Mouse (Mus musculus) midbrain, embryonic 14.5 days (tissue): ENCODE data around the gene Wdr45. TPM values are rescaled to one million over a fixed set of nuclear protein-coding genes. Genes with fewer than 3 reads are reported as not detected.
A peak's percentile ranks its signal among the peaks of the same experiment; 100 is the strongest.

ENCODE experiments used
- ATAC-seq: fragments of 200-750 bp; cut with Nextera tagmentation; 2 replicates; pipeline ENCODE4 v1.8.0; 2017; ENCODE audit warnings: moderate number of reproducible peaks, moderate library complexity; ENCODE audit not compliant: low FRiP score, low TSS enrichment
- DNase-seq: peaks from one replicate; pipeline ENCODE4 v3.0.0-alpha.2; 2015
- H3K27ac ChIP-seq: fragments of 300-500 bp; sonication (generic); replicated peaks from 2 replicates; pipeline ENCODE4 v1.5.1; 2014; ENCODE audit warnings: mild to moderate bottlenecking, low read depth, low read length, moderate library complexity
- H3K27me3 ChIP-seq: fragments of 300-500 bp; sonication (generic); 2 replicates; pipeline ENCODE4 v1.6.1; 2014; ENCODE audit warnings: low read length, control low read depth, mixed read lengths; ENCODE audit not compliant: control insufficient read depth, insufficient read depth
- H3K36me3 ChIP-seq: fragments of 300-500 bp; sonication (generic); 2 replicates; pipeline ENCODE4 v1.6.1; 2014; ENCODE audit warnings: low read length, control low read depth; ENCODE audit not compliant: control insufficient read depth, insufficient read depth
- H3K4me1 ChIP-seq: fragments of 300-500 bp; sonication (generic); 2 replicates; pipeline ENCODE4 v1.6.1; 2014; ENCODE audit warnings: mild to moderate bottlenecking, antibody characterized with exemption, low read length, control low read depth; ENCODE audit not compliant: control insufficient read depth, insufficient read depth
- H3K4me2 ChIP-seq: fragments of 300-500 bp; sonication (generic); 2 replicates; pipeline ENCODE4 v1.6.1; 2014; ENCODE audit warnings: mild to moderate bottlenecking, low read length, moderate library complexity
- H3K4me3 ChIP-seq: fragments of 300-500 bp; sonication (generic); replicated peaks from 2 replicates; pipeline ENCODE4 v1.5.1; 2014; ENCODE audit warnings: low read depth, low read length
- H3K9ac ChIP-seq: fragments of 300-500 bp; sonication (generic); replicated peaks from 2 replicates; pipeline ENCODE4 v1.6.1; 2014; ENCODE audit warnings: mild to moderate bottlenecking, low read length, moderate library complexity
- H3K9me3 ChIP-seq: fragments of 300-500 bp; sonication (generic); 2 replicates; pipeline ENCODE4 v1.6.1; 2016; ENCODE audit warnings: low read length, control low read depth, mixed read lengths; ENCODE audit not compliant: control insufficient read depth
- WGBS: fragments of 180-500 bp; shearing (Covaris S2); extraction: QIAGEN DNeasy Blood & Tissue Kit; methylation state at CpG from one replicate; pipeline ENCODE4 v1.1.7; 2014; 5-methylcytosine and 5-hydroxymethylcytosine counted together
- polyA plus RNA-seq: library from polyadenylated mRNA; unstranded; fragments of >200 nt; fragmentation: Nextera tagmentation; extraction: Ambion mirVana; gene quantifications from 2 replicates; pipeline ENCODE4 v1.2.1, GENCODE M21; 2014

Gene Wdr45
- polyA plus RNA-seq, 1 experiment from 2014 or later, result 23.9 TPM

DNA sequence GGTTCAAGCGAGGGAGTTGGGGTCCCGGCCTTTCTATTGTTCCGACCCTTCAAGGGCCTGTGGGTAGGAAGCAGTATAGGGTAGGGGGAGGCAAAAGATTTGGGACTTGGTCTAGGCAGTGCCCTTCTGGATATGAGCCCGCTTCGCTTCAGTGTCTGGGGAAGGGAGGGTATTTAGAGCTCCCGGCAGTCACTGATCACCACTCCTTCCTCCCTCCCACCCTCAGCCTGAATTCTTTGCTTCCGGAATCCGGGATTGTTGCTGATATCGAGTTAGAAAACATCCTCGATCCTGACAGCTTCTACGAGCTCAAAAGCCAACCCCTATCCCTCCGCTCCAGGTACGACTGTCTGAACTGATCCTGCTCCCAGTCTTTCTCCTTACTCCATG is 51.1 kb downstream of the Wdr45 start:
- Histone ChIP-seq H3K4me1 (0 out of 2 replicates have a peak, but pooled peaks cover 6% of the 10 kb centered on the region), H3K4me3 (peak overlapping the region; percentile 55), H3K4me2 (peak overlapping the region; percentile 63), H3K27me3 (no peaks in the 10 kb centered on the region), H3K9ac (0 out of 2 replicates have a peak overlapping the region, but pooled peaks have one; percentile 18), H3K27ac (no peak overlapping the region), H3K36me3 (peaks cover 20% of the 10 kb centered on the region; the same call in 1 of the 2 replicates), H3K9me3 (no peaks in the 10 kb centered on the region)
- WGBS, result 19% methylated on average over 13 of the region's 13 CpGs
- DNase-seq, result peak; percentile 20
- ATAC-seq, result no peak

DNA sequence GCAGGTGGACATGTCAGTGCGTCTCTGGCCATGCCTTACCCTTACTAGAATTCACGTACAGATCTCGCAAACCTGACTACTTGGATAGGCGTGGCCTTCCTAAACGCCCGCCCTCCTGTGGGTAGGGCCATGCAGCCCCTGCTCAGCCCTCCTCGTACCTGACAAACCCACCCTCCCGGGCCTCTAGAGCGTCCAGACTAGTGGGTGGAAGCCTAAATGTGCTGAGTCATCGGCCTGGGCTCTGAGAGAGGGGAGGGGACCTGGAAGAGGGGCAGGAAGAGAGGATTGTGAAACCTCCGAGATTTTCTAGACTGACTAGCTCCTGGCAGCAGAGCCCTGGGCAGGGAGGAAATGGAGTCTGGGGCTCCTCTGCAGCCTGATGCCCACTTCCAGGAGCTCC is 51.6 kb downstream of the Wdr45 start:
- no peaks in the 10 kb centered on the region for H3K27me3 ChIP-seq

DNA sequence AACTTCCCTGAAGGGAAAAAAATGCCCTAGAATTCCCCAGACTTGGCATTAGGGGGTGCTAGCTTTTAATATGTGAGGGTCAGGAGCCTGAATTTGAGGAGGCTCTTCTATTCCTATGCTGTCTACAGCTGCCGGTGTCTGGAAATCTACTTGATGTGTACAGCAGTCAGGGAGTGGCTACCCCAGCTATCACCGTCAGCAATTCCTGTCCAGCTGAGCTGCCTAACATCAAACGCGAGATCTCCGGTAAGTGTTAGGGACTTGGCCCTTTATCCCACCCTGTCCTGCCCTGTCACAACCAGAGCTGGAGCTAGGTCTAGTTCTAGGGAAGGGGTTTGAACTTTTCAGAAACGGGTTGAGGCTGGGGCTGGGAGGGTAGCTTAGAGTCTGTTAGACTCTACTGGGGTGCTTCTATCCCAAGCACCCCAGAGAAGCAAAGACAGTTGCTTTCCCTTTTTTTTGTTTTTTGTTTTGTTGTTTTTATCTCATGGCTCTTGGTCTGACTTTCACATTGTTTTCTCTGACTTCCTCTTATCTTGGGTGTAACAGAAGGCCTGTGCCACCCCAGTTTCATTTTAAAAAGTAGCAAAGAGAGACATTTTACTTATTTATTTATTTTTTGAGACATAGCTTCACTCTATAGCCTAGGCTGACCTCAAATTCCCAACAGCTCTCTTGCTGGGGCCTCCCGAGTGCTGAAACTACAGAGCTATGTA is 55.3 kb downstream of the Wdr45 start:
- H3K27ac ChIP-seq, result no peak overlapping the region
- no peak overlapping the region for H3K9ac ChIP-seq
- WGBS, result 91% methylated on average over 7 of the region's 7 CpGs
- H3K4me1 ChIP-seq, result 0 out of 2 replicates have a peak, but pooled peaks cover 5% of the 10 kb centered on the region
- no peaks in the 10 kb centered on the region for H3K27me3 ChIP-seq
- peaks cover 40% of the 10 kb centered on the region for H3K36me3 ChIP-seq
- DNase-seq (no peak), ATAC-seq (no peak)
- H3K9me3 ChIP-seq, result no peaks in the 10 kb centered on the region
- H3K4me2 ChIP-seq, result no peak overlapping the region
- H3K4me3 ChIP-seq, result no peak overlapping the region

More for the DNA sequence above, 51.6 kb downstream of the Wdr45 start:
- peaks cover 25% of the 10 kb centered on the region for H3K36me3 ChIP-seq
- H3K4me1 ChIP-seq, result 0 out of 2 replicates have a peak, but pooled peaks cover 6% of the 10 kb centered on the region
- peak overlapping the region; percentile 55 for H3K4me3 ChIP-seq
- 20% methylated on average over 11 of the region's 11 CpGs for WGBS
- no peak overlapping the region for H3K27ac ChIP-seq
- peak; percentile 47 for DNase-seq
- ATAC-seq, result no peak
- H3K9me3 ChIP-seq, result no peaks in the 10 kb centered on the region
- 0 out of 2 replicates have a peak overlapping the region, but pooled peaks have one; percentile 18 for H3K9ac ChIP-seq
- peak overlapping the region; percentile 63 for H3K4me2 ChIP-seq

DNA sequence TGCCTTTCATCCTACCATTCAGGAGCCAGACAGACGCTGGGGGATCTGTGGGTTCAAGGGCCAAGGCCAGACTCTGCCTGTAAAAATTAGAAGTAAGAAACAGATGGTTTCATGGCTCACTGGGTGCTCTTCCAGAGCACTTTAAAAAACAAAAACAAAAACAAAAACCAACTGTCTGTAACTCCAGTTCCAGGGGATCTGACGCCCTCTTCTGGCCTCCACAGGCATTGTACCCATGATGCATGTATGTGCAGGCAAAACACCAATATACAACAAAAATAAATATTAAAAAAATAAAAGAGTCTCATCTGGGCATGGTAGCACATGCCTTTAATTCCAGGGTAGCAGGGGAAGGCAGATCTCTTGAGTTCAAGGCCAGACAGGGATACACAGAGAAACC is 58.6 kb downstream of the Wdr45 start:
- no peak for ATAC-seq

DNA sequence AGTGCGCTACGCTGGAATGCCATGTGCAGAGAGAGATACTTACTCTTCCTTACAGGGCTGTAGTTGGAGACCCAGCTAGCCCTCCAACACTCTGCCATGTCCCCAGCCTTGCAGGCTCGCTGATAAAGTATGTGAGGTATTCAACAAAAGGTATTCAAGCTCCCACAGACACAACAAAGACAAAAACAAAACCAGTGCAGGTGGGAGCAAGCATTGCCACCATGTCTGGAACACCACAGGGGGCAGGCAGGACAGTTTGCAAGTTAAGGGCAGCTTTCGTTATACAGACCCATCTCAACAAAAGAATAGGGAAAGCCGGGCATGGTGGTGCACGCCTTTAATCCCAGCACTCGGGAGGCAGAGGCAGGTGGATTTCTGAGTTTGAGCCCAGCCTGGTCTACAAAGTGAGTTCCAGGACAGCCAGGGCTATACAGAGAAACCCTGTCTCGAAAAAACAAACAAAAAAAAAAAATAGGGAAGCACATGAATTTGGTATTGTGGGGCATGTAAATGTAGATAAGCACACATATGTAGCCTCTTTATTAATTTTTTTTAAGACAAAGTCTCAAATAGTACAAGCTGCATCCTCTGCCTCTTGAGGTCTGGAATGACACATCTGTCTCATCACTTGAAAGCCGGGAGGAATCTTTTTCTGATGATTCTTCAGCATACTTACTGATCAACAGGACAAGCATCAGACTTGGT is 61.5 kb downstream of the Wdr45 start:
- H3K27ac ChIP-seq, result no peak overlapping the region
- no peaks in the 10 kb centered on the region for H3K4me1 ChIP-seq
- DNase-seq (no peak), ATAC-seq (no peak)
- no peak overlapping the region for H3K9ac ChIP-seq
- no peak overlapping the region for H3K4me3 ChIP-seq
- 76% methylated on average over 9 of the region's 9 CpGs for WGBS
- H3K9me3 ChIP-seq, result no peaks in the 10 kb centered on the region
- H3K27me3 ChIP-seq, result no peaks in the 10 kb centered on the region
- H3K36me3 ChIP-seq, result peaks cover 16% of the 10 kb centered on the region
- no peak overlapping the region for H3K4me2 ChIP-seq

More for the DNA sequence above, 58.6 kb downstream of the Wdr45 start:
- H3K4me2 ChIP-seq, result no peak overlapping the region
- H3K4me3 ChIP-seq, result no peak overlapping the region
- H3K36me3 ChIP-seq, result peaks cover 36% of the 10 kb centered on the region
- no peak overlapping the region for H3K9ac ChIP-seq
- H3K27ac ChIP-seq, result no peak overlapping the region
- no peaks in the 10 kb centered on the region for H3K9me3 ChIP-seq
- whole genome bisulfite sequencing, result 51% methylated on average over 2 of the region's 2 CpGs
- no peaks in the 10 kb centered on the region for H3K4me1 ChIP-seq
- no peaks in the 10 kb centered on the region for H3K27me3 ChIP-seq
- peak; percentile 4 for DNase-seq

DNA sequence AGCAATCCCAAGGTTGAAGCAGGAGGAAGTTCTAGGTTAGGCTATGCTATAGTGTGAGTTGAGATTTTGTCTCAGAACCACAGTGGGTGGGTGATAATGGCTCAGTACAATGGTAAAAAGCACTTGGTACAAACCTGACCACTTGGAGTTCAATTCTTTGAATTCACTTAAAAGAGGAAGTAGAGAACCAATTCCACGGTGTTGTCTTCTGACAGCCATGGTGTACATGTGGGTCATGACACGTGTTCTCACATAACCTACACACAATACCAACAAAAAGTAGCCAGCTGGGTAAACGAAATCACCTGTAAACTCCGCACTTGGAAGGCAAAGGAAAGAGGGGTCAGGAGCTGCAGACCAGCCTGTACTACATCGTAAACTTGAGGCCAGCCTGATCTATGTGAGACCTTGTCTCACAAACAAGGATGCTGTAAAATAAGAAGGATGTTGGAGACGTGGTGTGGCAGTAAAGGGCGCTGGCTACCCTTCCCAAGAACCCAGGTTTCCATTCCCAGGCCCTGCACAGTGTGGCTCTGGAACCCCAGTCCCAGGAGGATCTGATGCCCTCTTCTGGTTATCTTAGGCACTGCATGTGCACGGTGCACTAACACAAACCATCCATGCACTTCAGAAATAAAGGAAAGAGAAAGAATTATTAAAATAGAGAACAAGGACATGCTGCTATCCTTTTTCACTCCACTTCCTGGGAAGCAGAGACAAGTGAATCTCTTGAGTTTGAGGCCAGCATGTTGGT is 62.4 kb downstream of the Wdr45 start:
- no peaks in the 10 kb centered on the region for H3K27me3 ChIP-seq
- DNase-seq (peak; percentile 68), ATAC-seq (peak; percentile 55; the same call in 1 of the 2 replicates)
- H3K9ac ChIP-seq, result no peak overlapping the region
- 50% methylated on average over 8 of the region's 8 CpGs for WGBS
- peaks cover 9% of the 10 kb centered on the region for H3K36me3 ChIP-seq
- no peak overlapping the region for H3K4me2 ChIP-seq
- H3K4me3 ChIP-seq, result no peak overlapping the region
- no peaks in the 10 kb centered on the region for H3K9me3 ChIP-seq
- H3K27ac ChIP-seq, result no peak overlapping the region
- no peaks in the 10 kb centered on the region for H3K4me1 ChIP-seq

Other genes starting within 250 kb of the Wdr45 start
- gene Foxp3, start 140.7 kb upstream of the Wdr45 start, polyA plus RNA-seq, result 0.58 TPM in 1 of 2 replicates, not detected in the other
- 4.0 and 6.8 TPM in 2 replicates for gene Ppp1r3f, start 140.1 kb upstream of the Wdr45 start, polyA plus RNA-seq
- gene Ccdc22, start 108.8 kb upstream of the Wdr45 start, polyA plus RNA-seq, result 29.8 and 30.1 TPM in 2 replicates
- 0.04 TPM in 1 of 2 replicates, not detected in the other for gene Cacna1f, start 107.2 kb upstream of the Wdr45 start, polyA plus RNA-seq
- gene Syp, start 75.9 kb upstream of the Wdr45 start, polyA plus RNA-seq, result 81.7 and 125 TPM in 2 replicates
- gene Prickle3, start 57.1 kb upstream of the Wdr45 start, polyA plus RNA-seq, result 0.89 and 1.4 TPM in 2 replicates
- gene Plp2, start 42.9 kb upstream of the Wdr45 start, polyA plus RNA-seq, result 11.2 and 22.4 TPM in 2 replicates
- 0.16 TPM in 2 replicates for gene Magix, start 33.1 kb upstream of the Wdr45 start, polyA plus RNA-seq
- gene Gpkow, start 17.2 kb upstream of the Wdr45 start, polyA plus RNA-seq, result 39.3 and 53.8 TPM in 2 replicates
- gene Gm45208, start 7.9 kb downstream of the Wdr45 start, polyA plus RNA-seq, result not detected in 2 replicates
- 126 and 144 TPM in 2 replicates for gene Praf2, start 14.1 kb downstream of the Wdr45 start, polyA plus RNA-seq
- 72.2 and 73.0 TPM in 2 replicates for gene Ccdc120, start 36.6 kb downstream of the Wdr45 start, polyA plus RNA-seq
- gene Tfe3, start 48.2 kb downstream of the Wdr45 start, polyA plus RNA-seq, result 21.7 and 21.8 TPM in 2 replicates
- gene Gripap1, start 75.4 kb downstream of the Wdr45 start, polyA plus RNA-seq, result 56.0 and 56.6 TPM in 2 replicates
- gene Kcnd1, start 108.0 kb downstream of the Wdr45 start, polyA plus RNA-seq, result 1.7 and 2.3 TPM in 2 replicates
- 32.3 and 38.0 TPM in 2 replicates for gene Otud5, start 127.0 kb downstream of the Wdr45 start, polyA plus RNA-seq
- gene Pim2, start 163.9 kb downstream of the Wdr45 start, polyA plus RNA-seq, result 13.9 and 18.8 TPM in 2 replicates
- gene Slc35a2, start 169.7 kb downstream of the Wdr45 start, polyA plus RNA-seq, result 17.4 and 24.6 TPM in 2 replicates
- gene Pqbp1, start 184.9 kb downstream of the Wdr45 start, polyA plus RNA-seq, result 181 and 219 TPM in 2 replicates
- gene Timm17b, start 185.0 kb downstream of the Wdr45 start, polyA plus RNA-seq, result 171 and 214 TPM in 2 replicates
- gene Gm10491, start 193.5 kb downstream of the Wdr45 start, polyA plus RNA-seq, result not detected in 2 replicates
- not detected in 2 replicates for gene Gm10490, start 195.2 kb downstream of the Wdr45 start, polyA plus RNA-seq
- gene Pcsk1n, start 205.5 kb downstream of the Wdr45 start, polyA plus RNA-seq, result 197 and 199 TPM in 2 replicates
- not detected in 2 replicates for gene Eras, start 214.3 kb downstream of the Wdr45 start, polyA plus RNA-seq
- gene Hdac6, start 233.6 kb downstream of the Wdr45 start, polyA plus RNA-seq, result 59.7 and 70.2 TPM in 2 replicates